Mouse (Mus musculus) heart, adult 2 months (tissue): ENCODE results near the gene Far1. TPM values are rescaled to one million over a fixed set of nuclear protein-coding genes. Genes with fewer than 3 reads are reported as not detected.

Source experiments
- DNase-seq, 2 experiments: peaks; one replicate each; pipeline ENCODE4 v3.0.0; 2021
- H3K27ac ChIP-seq: fragments of 200-600 bp; 2 replicates; pipeline ENCODE4 v1.8.1; 2022
- H3K27me3 ChIP-seq: fragments of 200-500 bp; 2 replicates; pipeline ENCODE4 v1.6.1; 2012; ENCODE audit warnings: mild to moderate bottlenecking, low read length, inconsistent platforms, mixed read lengths; ENCODE audit not compliant: control insufficient read depth, insufficient read depth
- H3K36me3 ChIP-seq: fragments of 200-500 bp; 2 replicates; pipeline ENCODE4 v1.6.1; 2012; ENCODE audit warnings: low read length, inconsistent platforms; ENCODE audit not compliant: control insufficient read depth, insufficient read depth
- H3K4me1 ChIP-seq: fragments of 200-500 bp; 2 replicates; pipeline ENCODE4 v1.6.1; 2011; ENCODE audit warnings: low read length; ENCODE audit not compliant: control insufficient read depth, insufficient read depth
- H3K4me3 ChIP-seq: fragments of 200-600 bp; 2 replicates; pipeline ENCODE4 v1.8.1; 2022
- H3K79me2 ChIP-seq: fragments of 200-500 bp; replicated peaks from 2 replicates; pipeline ENCODE4 v1.6.1; 2012; ENCODE audit warnings: mild to moderate bottlenecking, inconsistent platforms, low read length, moderate library complexity, mixed read lengths; ENCODE audit not compliant: control insufficient read depth, insufficient read depth
- H3K9ac ChIP-seq: fragments of 200-500 bp; 2 replicates; pipeline ENCODE4 v1.6.1; 2012; ENCODE audit warnings: low read depth, mild to moderate bottlenecking, control low read depth, inconsistent platforms, low read length, mixed read lengths
- CTCF ChIP-seq: fragments of 200-600 bp; IDR thresholded peaks from 2 replicates; pipeline ENCODE4 v1.8.1; 2022; ENCODE audit warnings: antibody characterized with exemption, mild to moderate bottlenecking, moderate library complexity
- EP300 ChIP-seq: fragments of 200-500 bp; IDR thresholded peaks from 2 replicates; pipeline ENCODE4 v1.6.1; 2011; ENCODE audit warnings: low read depth, low read length, control low read depth; ENCODE audit not compliant: insufficient read depth
- POLR2A ChIP-seq: fragments of 200-500 bp; IDR thresholded peaks from 2 replicates; pipeline ENCODE4 v1.6.1; 2011; ENCODE audit warnings: mild to moderate bottlenecking, low read depth, low read length, control low read depth; ENCODE audit not compliant: insufficient read depth
- WGBS: fragments of 180-500 bp; shearing (Covaris S2); methylation state at CpG from one replicate; pipeline ENCODE4 v1.1.7; 2018; 5-methylcytosine and 5-hydroxymethylcytosine counted together
- intact Hi-C: fragments of 180-260 bp; cut with DNase I; formaldehyde crosslinking; loops from one replicate; pipeline ENCODE4 v1.15.1; 2025
- polyA plus RNA-seq: library from polyadenylated mRNA; depleted of rRNA; stranded (reverse); fragments of >200 nt; gene quantifications from 2 replicates; pipeline ENCODE4 v1.2.3, GENCODE M21; 2012
- total RNA-seq, 2 experiments: library from RNA; stranded (reverse); gene quantifications; 2 replicates each; pipeline ENCODE4 v1.2.3; 2021

The Far1 gene
- total and polyA plus RNA-seq, 3 experiments: 8.1 to 19.3 (median 17.9) TPM

DNA sequence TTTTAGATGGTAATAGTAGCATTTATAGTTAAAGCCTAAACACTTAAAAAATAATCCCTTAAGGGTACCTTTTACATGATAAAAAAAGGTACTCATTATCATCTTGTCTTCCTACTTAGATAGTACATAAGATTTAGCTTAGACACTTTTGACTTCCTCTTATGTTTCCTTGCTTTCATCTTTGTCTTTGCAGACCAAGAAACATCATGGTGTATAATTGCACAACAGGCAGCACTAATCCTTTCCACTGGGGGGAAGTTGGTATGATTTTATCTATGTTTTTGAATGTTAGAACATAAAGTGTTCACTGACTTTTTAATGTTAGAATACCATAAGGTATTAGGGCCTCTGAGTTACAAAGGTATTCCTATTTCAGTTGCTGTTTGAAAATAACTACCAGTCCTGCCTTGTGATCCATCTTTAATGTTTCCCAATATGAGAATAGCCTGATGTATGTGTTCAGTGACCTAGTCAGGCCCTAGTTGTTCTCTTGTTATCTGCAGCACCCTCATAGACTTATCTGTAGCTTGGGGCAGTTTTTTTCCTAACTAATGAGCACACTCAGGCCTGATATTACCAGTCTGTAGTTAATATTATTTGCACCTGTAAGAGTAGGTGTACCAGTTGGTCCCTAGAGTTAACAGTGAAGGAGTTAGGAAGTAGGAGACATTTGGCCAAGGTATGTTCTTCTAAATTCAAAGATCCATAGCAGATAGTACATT lies 38.3 kb downstream of the Far1 start:
- Histone ChIP-seq H3K79me2 (no peaks in the 10 kb centered on the region), H3K27me3 (no peaks in the 10 kb centered on the region), H3K4me1 (no peaks in the 10 kb centered on the region), H3K4me3 (no peak overlapping the region), H3K9ac (no peak overlapping the region), H3K36me3 (no peaks in the 10 kb centered on the region; the same call in 1 of the 2 replicates), H3K27ac (no peak overlapping the region)
- intact Hi-C loops: no loop called here
- TF ChIP-seq CTCF (no peak), EP300 (no peak), POLR2A (no peak)
- DNase-seq: no peak

DNA sequence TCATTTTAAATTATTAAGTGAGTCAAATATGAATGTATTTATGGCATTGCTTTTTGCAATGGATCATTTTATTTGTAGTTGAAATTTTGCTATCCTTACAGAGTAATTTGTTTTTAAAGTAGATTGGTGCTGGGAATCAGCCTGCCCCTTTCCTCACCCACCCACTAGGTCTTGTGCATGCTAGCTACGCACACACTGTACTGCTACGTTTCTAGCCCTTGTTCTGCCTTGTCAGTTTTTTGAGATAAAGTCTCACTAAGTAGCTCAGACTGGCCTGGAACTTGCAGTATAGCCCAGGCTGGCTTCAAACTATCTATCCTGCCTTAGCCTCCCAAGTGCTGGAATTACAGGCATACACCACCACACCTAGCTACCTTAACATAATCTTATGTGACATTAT lies 38.9 kb downstream of the Far1 start:
- Histone ChIP-seq H3K4me3 (no peak overlapping the region), H3K27ac (no peak overlapping the region), H3K27me3 (no peaks in the 10 kb centered on the region), H3K36me3 (no peaks in the 10 kb centered on the region; the same call in 1 of the 2 replicates), H3K9ac (no peak overlapping the region), H3K4me1 (no peaks in the 10 kb centered on the region), H3K79me2 (no peaks in the 10 kb centered on the region)
- TF ChIP-seq POLR2A (no peak), CTCF (no peak), EP300 (no peak)
- intact Hi-C loops: no loop called here
- no peak for DNase-seq
- 80% methylated on average over 2 of the region's 2 CpGs for WGBS

DNA sequence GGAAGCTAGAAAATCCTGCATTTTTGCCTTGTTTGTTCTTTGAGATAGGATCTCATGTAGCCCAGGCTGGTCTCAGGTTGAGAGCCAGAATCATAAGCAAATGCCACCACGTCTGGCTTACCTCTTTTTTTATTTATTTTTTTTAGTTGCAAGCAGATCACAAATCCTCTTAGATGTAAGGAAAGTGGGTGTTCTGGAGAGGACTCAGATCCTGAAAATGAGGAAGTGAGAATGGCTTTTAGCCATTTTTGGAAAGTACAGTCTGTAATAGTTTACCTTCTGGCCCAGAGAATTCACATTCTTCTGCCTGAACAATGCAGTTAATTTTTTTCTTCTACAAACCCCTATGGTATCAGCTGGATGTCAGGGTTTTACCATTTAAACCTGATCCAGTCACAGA lies 42.5 kb downstream of the Far1 start:
- 64% methylated on average over 1 of the region's 1 CpGs for WGBS
- Histone ChIP-seq H3K27ac (no peak overlapping the region), H3K4me1 (no peaks in the 10 kb centered on the region), H3K9ac (no peak overlapping the region), H3K79me2 (no peaks in the 10 kb centered on the region), H3K27me3 (no peaks in the 10 kb centered on the region), H3K4me3 (no peak overlapping the region), H3K36me3 (no peaks in the 10 kb centered on the region; the same call in 1 of the 2 replicates)
- intact Hi-C loops: no loop called here
- no peak for DNase-seq
- no peak for TF ChIP-seq POLR2A
- TF ChIP-seq CTCF: no peak
- no peak for TF ChIP-seq EP300

- intact Hi-C loops: no loop called here
- H3K9ac ChIP-seq: no peak overlapping the region
- no peak overlapping the region for H3K4me3 ChIP-seq
- H3K79me2 ChIP-seq: no peaks in the 10 kb centered on the region
- DNase-seq: no peak
- H3K36me3 ChIP-seq: peaks cover 4% of the 10 kb centered on the region; the same call in 1 of the 2 replicates
- WGBS: 60% methylated on average over 1 of the region's 1 CpGs
- no peaks in the 10 kb centered on the region for H3K4me1 ChIP-seq
- no peaks in the 10 kb centered on the region for H3K27me3 ChIP-seq
- TF ChIP-seq POLR2A (no peak), EP300 (no peak), CTCF (no peak)
- no peak overlapping the region for H3K27ac ChIP-seq
Measured at GRCm38 (mm10) chr7:113566892-113567291, 53.3 kb downstream of the Far1 start.

DNA sequence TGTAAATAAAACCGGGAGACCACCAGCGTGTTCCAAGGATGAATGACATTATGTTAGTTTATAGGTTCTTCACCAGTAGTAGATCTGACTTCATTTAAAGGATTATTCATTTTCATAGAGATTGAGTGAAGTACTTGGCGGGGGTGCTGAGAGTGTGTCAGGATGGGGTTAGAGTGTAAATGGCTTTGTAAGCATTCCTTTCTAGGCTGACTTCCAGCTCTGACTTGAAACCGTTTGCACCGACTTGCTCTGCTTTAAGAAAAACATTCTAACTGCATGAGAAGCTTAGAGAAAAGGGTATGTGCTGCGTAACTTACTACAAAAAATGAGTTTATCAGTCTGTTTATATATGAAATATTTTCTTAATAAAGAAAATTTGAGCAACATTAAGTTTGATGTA lies 57.5 kb downstream of the Far1 start:
- H3K27me3 ChIP-seq: no peaks in the 10 kb centered on the region
- intact Hi-C loops: no loop called here
- 60% methylated on average over 6 of the region's 6 CpGs for WGBS
- H3K79me2 ChIP-seq: no peaks in the 10 kb centered on the region
- no peak overlapping the region for H3K27ac ChIP-seq
- no peak for TF ChIP-seq POLR2A
- TF ChIP-seq CTCF: no peak
- TF ChIP-seq EP300: no peak
- H3K4me3 ChIP-seq: no peak overlapping the region
- H3K36me3 ChIP-seq: peaks cover 5% of the 10 kb centered on the region; the same call in 1 of the 2 replicates
- DNase-seq: no peak
- H3K9ac ChIP-seq: no peak overlapping the region
- H3K4me1 ChIP-seq: no peaks in the 10 kb centered on the region

DNA sequence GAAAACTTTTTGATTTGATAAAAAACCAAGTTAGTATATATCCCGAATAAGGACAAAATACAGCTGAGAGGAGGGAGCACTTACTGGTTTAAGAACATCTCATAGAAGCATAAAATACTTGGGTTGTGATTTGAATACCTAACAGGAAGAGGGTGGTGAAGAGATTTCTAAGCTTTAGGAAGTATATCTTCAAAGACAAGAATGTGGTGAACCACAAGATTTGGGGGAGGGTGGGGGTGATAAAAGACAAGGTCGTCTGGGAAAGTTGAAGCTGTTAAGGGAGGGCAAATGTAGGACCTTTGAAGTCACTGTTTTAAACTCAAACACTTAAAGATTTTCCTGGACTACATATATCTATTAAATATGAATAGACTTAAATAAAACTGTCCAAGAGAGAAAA lies 59.1 kb downstream of the Far1 start:
- WGBS: 56% methylated on average over 2 of the region's 2 CpGs
- intact Hi-C loops: no loop called here

More for the DNA sequence above, 59.1 kb downstream of the Far1 start:
- peaks cover 5% of the 10 kb centered on the region; the same call in 1 of the 2 replicates for H3K36me3 ChIP-seq
- no peaks in the 10 kb centered on the region for H3K79me2 ChIP-seq
- H3K27me3 ChIP-seq: no peaks in the 10 kb centered on the region
- no peak for DNase-seq
- H3K4me3 ChIP-seq: no peak overlapping the region
- H3K4me1 ChIP-seq: no peaks in the 10 kb centered on the region
- H3K9ac ChIP-seq: no peak overlapping the region
- H3K27ac ChIP-seq: no peak overlapping the region
- no peak for TF ChIP-seq CTCF
